Mouse (Mus musculus) T-cell, adult 2 months (primary cell): ENCODE results near the gene Baiap2.
A peak's percentile ranks its signal among the peaks of the same experiment; 100 is the strongest.

Experiments used
- DNase-seq: peaks from one replicate; pipeline ENCODE4 v3.0.0; 2022; ENCODE audit warnings: low spot score

Gene Baiap2

DNA sequence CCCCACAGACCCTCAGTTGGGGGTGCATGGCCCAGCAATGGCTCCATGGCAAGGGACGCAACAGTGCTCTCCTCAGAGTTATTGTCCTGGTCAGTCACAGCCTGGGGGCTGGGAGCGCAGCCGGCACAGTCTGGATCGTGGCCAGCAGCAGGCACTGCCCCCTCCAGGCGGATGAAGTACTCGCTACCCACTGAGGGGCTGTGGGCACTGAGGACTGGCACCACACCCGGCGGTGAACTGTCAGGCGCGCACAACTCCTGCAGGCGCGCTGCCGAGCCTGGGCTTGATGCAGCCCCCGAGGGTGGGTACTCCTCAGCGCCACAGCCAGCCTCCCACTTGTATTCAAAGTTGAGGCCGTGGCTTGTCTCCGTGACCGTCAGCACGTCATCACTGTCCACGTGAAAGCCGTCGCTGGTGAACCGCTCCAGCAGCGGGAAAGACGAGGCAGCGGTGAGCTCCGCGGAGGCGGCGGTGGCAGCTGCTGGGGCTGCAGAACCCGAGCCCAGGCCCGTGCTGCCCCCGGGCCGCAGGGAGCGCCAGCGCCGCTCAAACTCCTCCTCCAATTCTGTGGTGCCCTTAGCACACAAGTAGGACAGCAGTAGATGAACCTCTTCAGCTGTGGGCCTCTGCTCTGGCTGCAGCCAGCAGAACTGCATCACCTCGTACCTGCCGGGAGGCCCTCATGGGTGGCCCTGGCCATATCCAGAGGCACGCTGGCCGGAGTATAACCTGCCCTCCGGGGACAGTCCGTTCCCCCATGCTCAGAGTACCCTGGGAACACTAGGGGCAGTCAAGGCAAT lies 69.4 kb downstream of the Baiap2 start:
- no peak for DNase-seq

GRCm38 (mm10) chr11:120012702-120013101 lies 70.1 kb downstream of the Baiap2 start:
- no peak for DNase-seq

GRCm38 (mm10) chr11:120013174-120013711 lies 70.7 kb downstream of the Baiap2 start:
- peak; percentile 54 for DNase-seq

DNA sequence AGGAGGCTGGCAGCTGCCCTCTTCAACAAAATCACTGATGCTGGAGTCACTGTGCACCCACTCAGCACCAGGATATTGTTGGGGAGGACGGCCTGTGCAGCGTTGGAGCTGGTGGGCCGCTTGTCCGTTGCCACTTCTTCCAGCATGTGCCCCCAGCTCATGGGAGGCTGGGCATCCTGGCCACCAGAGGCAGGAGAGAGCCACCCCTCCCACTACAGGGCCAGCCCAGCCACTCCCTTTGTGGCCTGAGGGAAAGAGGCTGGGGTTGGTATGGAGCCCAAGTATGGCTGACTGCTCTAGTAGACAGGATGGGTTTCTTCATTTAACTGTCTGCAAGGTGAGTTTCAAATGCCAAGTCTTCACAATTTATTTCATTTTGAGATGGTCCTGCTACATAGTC lies 72.2 kb downstream of the Baiap2 start:
- no peak for DNase-seq

DNA sequence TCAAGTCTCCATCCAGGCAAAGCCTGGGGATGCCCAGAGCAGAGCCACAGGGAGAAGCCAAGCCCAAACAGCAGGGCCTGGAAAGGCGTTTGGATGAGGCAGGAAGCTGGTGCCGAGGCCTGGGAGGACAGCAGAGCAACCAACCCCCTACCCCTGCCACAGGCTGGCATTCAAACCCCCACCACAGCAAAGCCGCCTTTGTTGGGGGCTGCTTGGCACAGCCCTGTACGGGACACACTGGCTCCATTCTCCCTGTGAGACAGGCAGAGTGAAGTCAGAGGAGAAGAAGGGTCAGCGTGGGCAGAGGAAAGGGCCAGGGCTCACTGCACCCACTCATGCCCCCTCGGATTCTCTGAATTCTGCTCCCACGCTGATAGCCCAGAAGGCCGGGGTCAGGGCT lies 74.4 kb downstream of the Baiap2 start:
- no peak for DNase-seq

- DNase-seq: no peak
These were observed 77.2 kb downstream of the Baiap2 start for GRCm38 (mm10) chr11:120019542-120020440.

DNA sequence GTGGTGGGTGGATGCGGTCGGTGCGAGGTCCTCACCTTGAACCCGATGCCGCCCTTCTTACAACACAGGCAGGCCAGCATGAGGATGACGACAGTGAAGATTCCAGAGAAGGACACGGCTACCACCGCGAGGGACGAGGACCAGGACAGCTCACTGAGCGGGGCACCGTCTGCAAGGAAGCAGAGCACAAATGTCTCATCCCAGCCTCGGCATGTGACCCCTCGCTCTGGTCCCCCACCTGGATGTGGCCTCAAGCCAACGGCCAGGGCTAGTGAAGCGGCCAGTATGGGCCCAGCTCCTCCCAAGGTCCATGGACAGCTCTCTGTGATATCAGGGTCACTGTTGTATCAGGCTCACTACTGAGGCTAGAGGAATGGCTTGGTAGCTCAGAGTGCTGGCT lies 78.8 kb downstream of the Baiap2 start:
- DNase-seq: no peak

- DNase-seq: no peak
These were observed 79.7 kb downstream of the Baiap2 start for GRCm38 (mm10) chr11:120022216-120022615.

DNA sequence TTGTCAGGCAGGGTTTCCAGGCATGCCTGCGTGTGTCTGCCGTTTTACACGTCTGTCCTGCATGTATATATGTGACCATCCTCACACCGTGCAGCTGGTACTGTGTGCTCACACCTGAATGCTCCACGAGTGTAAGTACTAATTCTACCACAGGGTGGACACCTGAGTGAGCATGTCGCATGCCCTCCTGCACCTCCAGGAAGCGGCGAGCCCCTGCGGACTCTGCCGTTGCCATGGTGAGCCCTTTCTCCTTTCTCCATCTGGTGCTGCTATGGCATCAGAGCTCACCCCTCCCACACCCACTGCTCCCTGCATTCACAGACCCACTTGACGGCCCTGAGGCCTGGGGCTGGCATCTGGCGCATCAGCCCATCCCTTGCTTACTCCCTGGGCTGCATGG lies 80.3 kb downstream of the Baiap2 start:
- no peak for DNase-seq

GRCm38 (mm10) chr11:120026941-120027340 lies 84.4 kb downstream of the Baiap2 start:
- no peak for DNase-seq

DNA sequence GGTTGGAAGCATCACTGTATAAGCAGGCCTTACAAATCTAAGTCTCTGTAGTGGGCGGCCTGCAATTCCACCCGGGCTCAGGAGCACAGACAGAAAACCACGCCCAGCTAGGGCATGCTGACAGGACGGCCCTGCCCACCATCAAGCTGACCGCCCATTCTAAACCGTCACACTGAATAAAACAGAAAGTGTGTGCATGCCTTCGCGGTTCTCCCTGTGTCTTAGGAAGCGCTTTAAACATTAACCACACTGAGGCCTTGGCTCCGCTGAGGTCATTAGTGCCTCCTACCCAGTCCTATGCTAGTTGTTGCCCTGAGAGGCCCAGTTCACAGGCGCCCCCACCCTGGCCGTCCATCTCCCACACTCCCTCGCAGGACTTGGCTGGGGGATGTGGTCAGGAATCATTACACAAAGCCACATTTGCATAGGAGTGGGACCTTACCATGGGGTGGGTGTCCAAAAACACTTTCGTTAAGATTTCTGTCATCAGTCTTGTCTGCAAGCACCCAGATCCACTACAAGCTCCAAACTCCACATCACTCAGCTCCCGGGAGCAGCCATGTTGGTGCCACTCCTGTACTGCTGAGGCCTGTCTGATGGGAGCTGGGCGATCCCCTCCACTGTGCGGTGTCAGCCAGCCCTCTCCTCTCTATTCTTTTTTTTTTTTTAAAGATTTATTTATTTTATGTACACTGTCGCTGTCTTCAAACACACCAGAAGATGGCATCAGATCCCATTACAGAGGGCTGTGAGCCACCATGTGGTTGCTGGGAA lies 85.9 kb downstream of the Baiap2 start:
- no peak for DNase-seq

- no peak for DNase-seq
These were observed 87.0 kb downstream of the Baiap2 start for GRCm38 (mm10) chr11:120029431-120030144.

- no peak for DNase-seq
These were observed 87.8 kb downstream of the Baiap2 start for GRCm38 (mm10) chr11:120030145-120030901.

DNA sequence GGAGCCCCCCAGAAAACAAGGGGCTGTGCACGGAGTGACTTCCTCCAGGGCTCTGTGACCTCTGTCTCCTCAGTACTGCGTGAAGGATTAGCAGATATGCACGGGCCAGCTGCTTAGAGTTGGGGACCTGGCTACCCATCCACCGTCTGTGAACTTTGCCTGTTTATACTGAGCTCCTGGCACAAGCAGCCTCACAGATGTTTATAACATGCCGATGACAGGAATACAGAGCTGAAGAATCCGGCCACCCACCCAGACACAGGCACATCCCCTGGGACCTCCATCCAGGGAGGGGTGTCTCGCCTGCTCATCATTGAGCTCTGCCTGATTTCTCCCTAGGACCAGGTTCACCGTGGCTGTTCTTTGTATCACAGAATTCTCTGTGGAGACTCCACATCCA lies 89.5 kb downstream of the Baiap2 start:
- DNase-seq: no peak

DNA sequence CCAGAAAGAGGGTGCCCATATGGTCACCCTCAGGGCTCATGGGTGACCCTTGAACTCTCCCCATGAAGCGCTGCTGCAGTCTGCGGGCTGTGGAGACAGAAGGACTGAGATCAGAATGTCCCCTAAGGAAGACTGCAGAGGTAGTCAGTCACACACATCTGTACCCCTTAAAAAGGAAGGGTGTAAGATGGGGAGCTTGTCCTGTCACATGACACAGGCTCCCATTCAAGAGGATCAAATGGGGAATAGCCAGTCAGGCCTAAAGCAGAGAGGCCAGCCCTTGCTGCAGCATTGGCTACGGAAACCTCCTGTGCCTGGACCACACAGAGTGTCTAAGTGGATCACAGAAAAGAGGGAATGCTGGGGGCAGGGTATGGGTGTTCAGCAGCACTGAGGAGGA lies 90.9 kb downstream of the Baiap2 start:
- DNase-seq: no peak

GRCm38 (mm10) chr11:120034306-120034705 lies 91.7 kb downstream of the Baiap2 start:
- DNase-seq: no peak

GRCm38 (mm10) chr11:120034762-120035161 lies 92.2 kb downstream of the Baiap2 start:
- no peak for DNase-seq

GRCm38 (mm10) chr11:120039581-120039980 lies 97.0 kb downstream of the Baiap2 start:
- no peak for DNase-seq

DNA sequence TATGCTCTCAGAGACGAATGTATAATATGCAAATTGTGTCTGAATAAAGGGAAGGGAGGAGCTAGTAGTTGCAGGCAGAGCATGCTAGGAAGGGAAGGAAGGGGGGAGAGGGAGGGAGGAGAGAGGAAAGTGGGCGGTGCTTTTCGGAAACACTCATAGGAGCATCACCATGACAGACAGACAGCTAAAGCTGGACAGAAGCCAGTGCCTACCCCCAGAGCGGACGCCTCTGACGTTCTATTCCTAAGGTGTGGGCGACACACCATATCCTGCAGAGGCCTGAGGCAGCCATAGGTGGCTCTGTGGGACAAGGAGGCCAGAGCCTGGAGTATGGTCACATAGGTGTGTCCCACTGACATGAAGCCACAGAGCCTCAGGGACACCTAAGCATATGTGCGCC lies 97.9 kb downstream of the Baiap2 start:
- DNase-seq: no peak
